Mouse (Mus musculus) heart, embryonic 16.5 days (tissue): ENCODE measurements at regions not wholly inside any gene's neighbourhood (a gene's known extent, or its start where the extent isn't known, plus 50 kb on each side); places are given as distances from the start of the nearest gene placed in this dataset.
A peak's percentile ranks its signal among the peaks of the same experiment; 100 is the strongest.

ENCODE experiments used
- ATAC-seq: fragments of 200-750 bp; cut with Nextera tagmentation; replicated peaks from 2 replicates; pipeline ENCODE4 v1.8.0; 2017; ENCODE audit warnings: moderate number of reproducible peaks; ENCODE audit not compliant: insufficient read depth, low FRiP score; ENCODE audit errors: extremely low read depth
- H3K27ac ChIP-seq: fragments of 300-500 bp; sonication (generic); 2 replicates; pipeline ENCODE4 v1.5.1; 2014; ENCODE audit warnings: mild to moderate bottlenecking, low read length, control low read depth, moderate library complexity
- H3K27me3 ChIP-seq: fragments of 300-500 bp; sonication (generic); 2 replicates; pipeline ENCODE4 v1.6.1; 2014; ENCODE audit warnings: low read length, mixed read lengths; ENCODE audit not compliant: control insufficient read depth, insufficient read depth
- H3K36me3 ChIP-seq: fragments of 300-500 bp; sonication (generic); 2 replicates; pipeline ENCODE4 v1.6.1; 2014; ENCODE audit not compliant: control insufficient read depth, insufficient read depth
- H3K4me1 ChIP-seq: fragments of 300-500 bp; sonication (generic); 2 replicates; pipeline ENCODE4 v1.6.1; 2014; ENCODE audit warnings: low read length, mixed read lengths; ENCODE audit not compliant: control insufficient read depth, insufficient read depth
- H3K4me2 ChIP-seq: fragments of 300-500 bp; sonication (generic); 2 replicates; pipeline ENCODE4 v1.6.1; 2014; ENCODE audit warnings: low read depth, mild to moderate bottlenecking, control low read depth, low read length
- H3K4me3 ChIP-seq: fragments of 300-500 bp; sonication (generic); 2 replicates; pipeline ENCODE4 v1.5.1; 2014; ENCODE audit warnings: mild to moderate bottlenecking, control low read depth, low read length
- H3K9ac ChIP-seq: fragments of 300-500 bp; sonication (generic); 2 replicates; pipeline ENCODE4 v1.6.1; 2014; ENCODE audit warnings: low read length, control low read depth
- H3K9me3 ChIP-seq: fragments of 300-500 bp; sonication (generic); replicated peaks from 2 replicates; pipeline ENCODE4 v1.6.1; 2016; ENCODE audit warnings: low read length; ENCODE audit not compliant: control insufficient read depth
- WGBS: fragments of 180-500 bp; shearing (Covaris S2); extraction: QIAGEN DNeasy Blood & Tissue Kit; methylation state at CpG from one replicate; pipeline ENCODE4 v1.1.7; 2014; 5-methylcytosine and 5-hydroxymethylcytosine counted together

GRCm38 (mm10) chr1:163608429-163608828 is 116.6 kb downstream of the Mettl11b start:
- 91% methylated on average over 1 of the region's 1 CpGs for WGBS
- ATAC-seq = no peak

GRCm38 (mm10) chr1:163607701-163608100 is 117.3 kb downstream of the Mettl11b start:
- Histone ChIP-seq H3K9me3 (no peaks in the 10 kb centered on the region), H3K4me3 (no peak overlapping the region), H3K36me3 (no peaks in the 10 kb centered on the region), H3K27ac (no peak overlapping the region), H3K4me2 (no peak overlapping the region), H3K9ac (no peak overlapping the region), H3K27me3 (no peaks in the 10 kb centered on the region), H3K4me1 (no peaks in the 10 kb centered on the region)
- ATAC-seq = no peak
- 72% methylated on average over 5 of the region's 5 CpGs for WGBS

More at GRCm38 (mm10) chr1:163608429-163608828, 116.6 kb downstream of the Mettl11b start:
- Histone ChIP-seq H3K9me3 (no peaks in the 10 kb centered on the region), H3K27me3 (no peaks in the 10 kb centered on the region), H3K27ac (no peak overlapping the region), H3K4me3 (no peak overlapping the region), H3K36me3 (no peaks in the 10 kb centered on the region), H3K4me2 (no peak overlapping the region), H3K4me1 (no peaks in the 10 kb centered on the region), H3K9ac (no peak overlapping the region)

- Histone ChIP-seq H3K4me2 (no peak overlapping the region), H3K4me3 (no peak overlapping the region), H3K27ac (no peak overlapping the region), H3K36me3 (no peaks in the 10 kb centered on the region), H3K27me3 (no peaks in the 10 kb centered on the region), H3K9ac (no peak overlapping the region), H3K4me1 (no peaks in the 10 kb centered on the region), H3K9me3 (no peaks in the 10 kb centered on the region)
- no peak for ATAC-seq
- 68% methylated on average over 7 of the region's 7 CpGs for WGBS
Measured at GRCm38 (mm10) chr1:163599926-163600890, 124.8 kb downstream of the Mettl11b start.

- Histone ChIP-seq H3K27ac (no peak overlapping the region), H3K4me1 (no peaks in the 10 kb centered on the region), H3K9ac (no peak overlapping the region), H3K27me3 (no peaks in the 10 kb centered on the region), H3K4me2 (no peak overlapping the region), H3K9me3 (no peaks in the 10 kb centered on the region), H3K36me3 (no peaks in the 10 kb centered on the region), H3K4me3 (no peak overlapping the region)
- 43% methylated on average over 4 of the region's 4 CpGs for WGBS
- no peak for ATAC-seq
Measured at GRCm38 (mm10) chr1:163576411-163576810, 148.6 kb downstream of the Mettl11b start.

GRCm38 (mm10) chr1:163575593-163575992 is 149.4 kb downstream of the Mettl11b start:
- H3K4me1 ChIP-seq = no peaks in the 10 kb centered on the region
- no peaks in the 10 kb centered on the region for H3K27me3 ChIP-seq
- no peak overlapping the region for H3K4me3 ChIP-seq
- no peaks in the 10 kb centered on the region for H3K36me3 ChIP-seq
- H3K9me3 ChIP-seq = no peaks in the 10 kb centered on the region
- ATAC-seq = no peak
- WGBS = 42% methylated on average over 2 of the region's 2 CpGs
- no peak overlapping the region for H3K9ac ChIP-seq
- H3K27ac ChIP-seq = no peak overlapping the region
- H3K4me2 ChIP-seq = no peak overlapping the region

- 45% methylated on average over 16 of the region's 16 CpGs for WGBS
- no peak overlapping the region for H3K27ac ChIP-seq
- ATAC-seq = peak; percentile 28
- no peaks in the 10 kb centered on the region for H3K9me3 ChIP-seq
- H3K4me2 ChIP-seq = no peak overlapping the region
- H3K36me3 ChIP-seq = no peaks in the 10 kb centered on the region
- no peaks in the 10 kb centered on the region for H3K27me3 ChIP-seq
- no peak overlapping the region for H3K9ac ChIP-seq
- no peaks in the 10 kb centered on the region for H3K4me1 ChIP-seq
- no peak overlapping the region for H3K4me3 ChIP-seq
Measured at GRCm38 (mm10) chr1:163574409-163575161, 150.4 kb downstream of the Mettl11b start.

- no peak overlapping the region for H3K4me2 ChIP-seq
- H3K9me3 ChIP-seq = no peaks in the 10 kb centered on the region
- H3K36me3 ChIP-seq = no peaks in the 10 kb centered on the region
- no peak overlapping the region for H3K9ac ChIP-seq
- H3K27me3 ChIP-seq = no peaks in the 10 kb centered on the region
- ATAC-seq = no peak
- no peak overlapping the region for H3K27ac ChIP-seq
- 94% methylated on average over 1 of the region's 1 CpGs for WGBS
- H3K4me3 ChIP-seq = no peak overlapping the region
- no peaks in the 10 kb centered on the region for H3K4me1 ChIP-seq
Measured at GRCm38 (mm10) chr1:163573533-163573932, 151.5 kb downstream of the Mettl11b start.

GRCm38 (mm10) chr1:163563791-163564190 is 160.3 kb upstream of the Gorab start:
- H3K27me3 ChIP-seq = no peaks in the 10 kb centered on the region
- no peak for ATAC-seq
- no peak overlapping the region for H3K4me3 ChIP-seq
- 32% methylated on average over 1 of the region's 1 CpGs for WGBS
- H3K9me3 ChIP-seq = no peaks in the 10 kb centered on the region
- H3K36me3 ChIP-seq = no peaks in the 10 kb centered on the region
- no peaks in the 10 kb centered on the region for H3K4me1 ChIP-seq
- no peak overlapping the region for H3K27ac ChIP-seq
- no peak overlapping the region for H3K9ac ChIP-seq
- no peak overlapping the region for H3K4me2 ChIP-seq

GRCm38 (mm10) chr1:163563064-163563463 is 159.6 kb upstream of the Gorab start:
- no peak overlapping the region for H3K4me3 ChIP-seq
- H3K9ac ChIP-seq = no peak overlapping the region
- H3K27me3 ChIP-seq = no peaks in the 10 kb centered on the region
- H3K9me3 ChIP-seq = no peaks in the 10 kb centered on the region
- H3K4me2 ChIP-seq = no peak overlapping the region
- no peaks in the 10 kb centered on the region for H3K4me1 ChIP-seq
- ATAC-seq = no peak
- no peak overlapping the region for H3K27ac ChIP-seq
- no peaks in the 10 kb centered on the region for H3K36me3 ChIP-seq
- 82% methylated on average over 2 of the region's 2 CpGs for WGBS
